Mouse (Mus musculus) ES-E14 (cell line): ENCODE data around the gene 1700069L16Rik.

Experiments used
- CHD2 ChIP-seq: IDR thresholded peaks from 2 replicates; pipeline ENCODE4 v1.6.1; 2014; ENCODE audit warnings: mild to moderate bottlenecking, low read depth, low read length, inconsistent platforms
- HCFC1 ChIP-seq: IDR thresholded peaks from 2 replicates; pipeline ENCODE4 v1.6.1; 2012; ENCODE audit warnings: low read length, inconsistent platforms, borderline replicate concordance; ENCODE audit not compliant: insufficient read depth
- MAFK ChIP-seq: IDR thresholded peaks from 2 replicates; pipeline ENCODE4 v1.6.1; 2014; ENCODE audit warnings: mild to moderate bottlenecking, low read depth, low read length, inconsistent platforms; ENCODE audit not compliant: insufficient read depth
- ZC3H11A ChIP-seq: IDR thresholded peaks from 2 replicates; pipeline ENCODE4 v1.6.1; 2012; ENCODE audit warnings: low read depth, mild to moderate bottlenecking, inconsistent platforms, low read length, borderline replicate concordance

- TF ChIP-seq MAFK (no peak), ZC3H11A (no peak), HCFC1 (no peak), CHD2 (no peak)
Observed at GRCm38 (mm10) chr5:113719221-113719661, 5.3 kb downstream of the 1700069L16Rik start.
